Mouse (Mus musculus): ENCODE data around the gene Vcp. TPM values are rescaled to one million over a fixed set of nuclear protein-coding genes. Genes with fewer than 3 reads are reported as not detected.
A peak's percentile ranks its signal among the peaks of the same experiment; 100 is the strongest.

Gene Vcp
- total and polyA plus RNA-seq, 3 experiments: 200 to 462 (median 237) TPM

DNA sequence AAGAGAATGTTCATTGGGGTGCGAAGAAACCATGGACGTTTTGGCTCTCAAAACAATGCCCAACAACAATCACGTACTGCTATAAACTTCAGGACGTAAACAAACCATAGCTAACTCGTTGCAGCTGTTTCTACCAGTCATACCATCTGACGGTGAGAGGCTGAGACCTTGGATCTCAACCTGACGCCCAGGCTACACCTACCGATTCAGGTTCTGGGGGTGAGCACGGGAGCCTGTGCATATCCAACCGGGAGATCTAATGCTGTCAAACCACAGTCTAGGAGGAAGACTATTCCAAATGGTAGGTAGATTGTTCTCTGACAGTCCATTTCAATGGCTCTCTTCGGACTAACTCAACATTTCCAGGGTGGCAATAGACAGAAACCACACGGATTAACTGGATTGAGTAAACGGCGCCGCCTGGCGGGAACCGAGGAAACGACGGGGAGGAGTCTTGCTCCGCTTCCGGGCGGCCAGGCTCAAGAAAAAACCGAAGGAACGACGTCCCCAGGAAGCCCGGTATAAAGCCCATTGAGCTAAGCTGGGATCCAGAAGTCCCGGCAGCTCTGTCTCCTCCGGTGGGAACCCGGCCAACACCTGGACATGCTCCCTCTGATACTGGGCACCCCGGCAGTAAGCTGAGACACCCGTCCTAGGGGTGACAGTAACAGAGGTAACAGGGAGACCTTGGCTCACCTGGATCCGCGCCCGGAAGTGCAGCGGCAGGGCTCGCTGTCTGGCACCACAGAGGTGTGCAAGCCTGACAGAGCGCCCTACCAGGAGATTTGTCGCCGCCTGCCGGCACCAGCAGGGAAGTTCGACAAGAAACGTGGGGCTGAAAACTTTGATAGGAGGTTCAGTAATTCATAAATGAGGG lies 25.0 kb upstream of the Vcp start, which contains the start of gene Pigo:
TSS of gene Pigo (minus strand) at position 736 of the 877 bp plus-strand sequence.
- H3K27me3 ChIP-seq (replicated peaks): no peaks in the 10 kb centered on the region
- H3K4me3 ChIP-seq (replicated peaks in 1 of 3; ENCODE audit: low read depth in 2 of 3, low read length in 2 of 3, poor library complexity in 1 of 3): peak within 1 kb of the TSS; percentile 59 to 77 (median 59)
- peaks cover 10% of the 10 kb centered on the region for H3K79me2 ChIP-seq (replicated peaks; ENCODE audit: control insufficient read depth, extremely low read depth, insufficient read depth, poor library complexity, severe bottlenecking)
- peak within 1 kb of the TSS; percentile 76 for H3K9ac ChIP-seq (ENCODE audit: insufficient read depth, low read depth)
- DNase-seq (ENCODE audit: extremely low read depth): peak; percentile 93
- H3K27ac ChIP-seq (ENCODE audit: insufficient read depth, low read depth): peak within 1 kb of the TSS; percentile 34; the same call in 1 of the 2 replicates
- no peaks in the 10 kb centered on the region for H3K9me3 ChIP-seq (replicated peaks; ENCODE audit: low read length)
- H3K4me2 ChIP-seq (ENCODE audit: insufficient read depth, low read depth, poor library complexity, severe bottlenecking): peak within 1 kb of the TSS; percentile 89
- dilution Hi-C loops (cut with MboI; ENCODE audit: extremely low pct_ligation_motif_present, extremely low pct_unique_long_range_greater_than_20kb, low sequenced_read_pairs) (no loop called here), in situ Hi-C loops (cut with MboI; ENCODE audit: low pct_ligation_motif_present, low pct_unique_long_range_greater_than_20kb, low sequenced_read_pairs) (no loop called here)
- peaks cover 8 to 25% of the 10 kb centered on the region in 2 experiments for H3K4me1 ChIP-seq (ENCODE audit: control insufficient read depth in 1 of 2, insufficient read depth in 2 of 2)
- H3K36me3 ChIP-seq (replicated peaks in 1 of 2; ENCODE audit: control insufficient read depth in 1 of 2, insufficient read depth in 1 of 2, low read length in 1 of 2): peaks cover 51 to 84% of the 10 kb centered on the region in 2 experiments
- peak; percentile 66 for TF ChIP-seq CHD2 (IDR thresholded peaks at IDR 0.05; ENCODE audit: low read length)
- no peak for TF ChIP-seq USF1 (IDR thresholded peaks at IDR 0.05; ENCODE audit: low read depth, low read length)
- no peak for TF ChIP-seq PAX5 (IDR thresholded peaks at IDR 0.05; ENCODE audit: low read length)
- no peak for TF ChIP-seq EP300 (IDR thresholded peaks at IDR 0.05; ENCODE audit: low read length)
- no peak for TF ChIP-seq USF2 (conservative IDR thresholded peaks at IDR 0.05; ENCODE audit: low read depth, low read length)
- 0 out of 2 replicates have a peak, but pooled peaks have one; percentile 26 for TF ChIP-seq ETS1 (conservative IDR thresholded peaks at IDR 0.05; ENCODE audit: low read depth, low read length)
- TF ChIP-seq RCOR1 (conservative IDR thresholded peaks at IDR 0.05; ENCODE audit: low read depth, low read length): 0 out of 2 replicates have a peak, but pooled peaks have one; percentile 56
- TF ChIP-seq ZC3H11A (IDR thresholded peaks at IDR 0.05; ENCODE audit: low read depth, low read length): no peak
- no peak for TF ChIP-seq MAFK (IDR thresholded peaks at IDR 0.05; ENCODE audit: insufficient replicate concordance, low read length)
- TF ChIP-seq JUN (IDR thresholded peaks at IDR 0.05; ENCODE audit: insufficient read depth, low read depth, low read length): no peak
- TF ChIP-seq MAZ (IDR thresholded peaks at IDR 0.05; ENCODE audit: low read depth, low read length): peak; percentile 77; the same call in 1 of the 2 replicates
- TF ChIP-seq ELF1 (IDR thresholded peaks at IDR 0.05; ENCODE audit: low read depth, low read length): peak; percentile 93
- peak; percentile 50 for TF ChIP-seq RAD21 (IDR thresholded peaks at IDR 0.05; ENCODE audit: low read depth, low read length)
- peak; percentile 83 for TF ChIP-seq POLR2A (IDR thresholded peaks at IDR 0.05; ENCODE audit: low read depth, low read length)
- peak; percentile 83 for TF ChIP-seq TCF12 (IDR thresholded peaks at IDR 0.05; ENCODE audit: low read depth, low read length)
- TF ChIP-seq MYC (IDR thresholded peaks at IDR 0.05; ENCODE audit: low read depth, low read length): peak; percentile 74; the same call in 1 of the 2 replicates
- peak; percentile 89 for TF ChIP-seq HCFC1 (IDR thresholded peaks at IDR 0.05; ENCODE audit: low read depth, low read length)
- TF ChIP-seq NELFE (IDR thresholded peaks at IDR 0.05; ENCODE audit: low read depth, low read length): peak; percentile 68
- TF ChIP-seq SIN3A (IDR thresholded peaks at IDR 0.05; ENCODE audit: low read length): peak; percentile 93
- TF ChIP-seq MAX (IDR thresholded peaks at IDR 0.05; ENCODE audit: low read length): peak; percentile 82
- peak; percentile 34; the same call in 1 of the 2 replicates for TF ChIP-seq NRF1 (IDR thresholded peaks at IDR 0.05; ENCODE audit: low read depth, low read length)
- peak; percentile 33 for TF ChIP-seq IRF4 (IDR thresholded peaks at IDR 0.05; ENCODE audit: low read depth, low read length)
- no peak for TF ChIP-seq UBTF (IDR thresholded peaks at IDR 0.05; ENCODE audit: low read depth, low read length)
- peak; percentile 88 for TF ChIP-seq MXI1 (IDR thresholded peaks at IDR 0.05; ENCODE audit: low read depth, low read length)
- peak; percentile 50; the same call in 1 of the 2 replicates for TF ChIP-seq TBP (conservative IDR thresholded peaks at IDR 0.05; ENCODE audit: low read depth, low read length)
- peak; percentile 70; the same call in 1 of the 2 replicates for TF ChIP-seq ZMIZ1 (IDR thresholded peaks at IDR 0.05; ENCODE audit: low read depth, low read length)
- TF ChIP-seq SMC3 (IDR thresholded peaks at IDR 0.05; ENCODE audit: low read depth, low read length): peak; percentile 65
- peak; percentile 80 for TF ChIP-seq KAT2A (IDR thresholded peaks at IDR 0.05; ENCODE audit: insufficient replicate concordance, low read length)
- no peak for TF ChIP-seq CHD1 (IDR thresholded peaks at IDR 0.05; ENCODE audit: low read depth, low read length)
- 0 out of 2 replicates have a peak, but pooled peaks have one; percentile 48 for TF ChIP-seq E2F4 (IDR thresholded peaks at IDR 0.05; ENCODE audit: insufficient replicate concordance, low read depth, low read length)
- TF ChIP-seq MEF2A (IDR thresholded peaks at IDR 0.05; ENCODE audit: borderline replicate concordance, low read depth, low read length): peak; percentile 54; the same call in 1 of the 2 replicates
- TF ChIP-seq ZKSCAN1 (IDR thresholded peaks at IDR 0.05; ENCODE audit: borderline replicate concordance, low read depth, low read length): no peak
- peak; percentile 58 to 91; a peak in 3 of 4 replicates for TF ChIP-seq CTCF (conservative IDR thresholded peaks at IDR 0.05 in 1 of 2, IDR thresholded peaks at IDR 0.05 in 1 of 2; ENCODE audit: low read depth in 2 of 2, low read length in 2 of 2)
- peak; percentile 63; the same call in 1 of the 2 replicates for TF ChIP-seq ZNF384 (IDR thresholded peaks at IDR 0.05; ENCODE audit: low read depth, low read length)
- peak; percentile 84 for TF ChIP-seq GABPA (IDR thresholded peaks at IDR 0.05; ENCODE audit: insufficient replicate concordance, low read depth, low read length)
- peak; percentile 94; the same call in 1 of the 2 replicates for TF ChIP-seq POLR2AphosphoS2 (IDR thresholded peaks at IDR 0.05; ENCODE audit: low read depth, low read length)
- TF ChIP-seq BHLHE40 (IDR thresholded peaks at IDR 0.05; ENCODE audit: low read depth, low read length): 0 out of 2 replicates have a peak, but pooled peaks have one; percentile 31
